Mouse (Mus musculus) layer of hippocampus, postnatal 14 days (tissue): ENCODE measurements around the gene Rflna. TPM values are rescaled to one million over a fixed set of nuclear protein-coding genes. Genes with fewer than 3 reads are reported as not detected.

Experiments
- DNase-seq, 2 experiments: peaks; one replicate each; pipeline ENCODE4 v3.0.0; 2021 to 2022; ENCODE audit warnings: low spot score in 2 of 2, mixed read lengths in 1 of 2
- long read RNA-seq, 2 experiments: library from polyadenylated mRNA; stranded (forward); transcript quantifications; one replicate each; pipeline ENCODE4 v2.0.0; 2021
- total RNA-seq, 2 experiments: library from RNA; stranded (reverse); gene quantifications; 2 replicates each; pipeline ENCODE4 v1.2.3; 2021

The Rflna gene
- total RNA-seq, result 1 to 10 TPM in 1 of 2 experiments, under 1 TPM in 1; 0.97 to 1.6 TPM
- long read RNA-seq, experiment 1, partial matches to known transcripts, result 0 of 1 reads
- long read RNA-seq, experiment 1, other reads (novel, unspliced or antisense), result 0 of 1 reads
- long read RNA-seq, experiment 2, partial matches to known transcripts, result 0 of 3 reads
- long read RNA-seq, experiment 2, other reads (novel, unspliced or antisense), result 0 of 3 reads

GRCm38 (mm10) chr5:125002969-125003872 is at the start of gene Rflna:
Gene Rflna (plus strand): TSS chr5:125003221.
- DNase-seq, result no peak

DNA sequence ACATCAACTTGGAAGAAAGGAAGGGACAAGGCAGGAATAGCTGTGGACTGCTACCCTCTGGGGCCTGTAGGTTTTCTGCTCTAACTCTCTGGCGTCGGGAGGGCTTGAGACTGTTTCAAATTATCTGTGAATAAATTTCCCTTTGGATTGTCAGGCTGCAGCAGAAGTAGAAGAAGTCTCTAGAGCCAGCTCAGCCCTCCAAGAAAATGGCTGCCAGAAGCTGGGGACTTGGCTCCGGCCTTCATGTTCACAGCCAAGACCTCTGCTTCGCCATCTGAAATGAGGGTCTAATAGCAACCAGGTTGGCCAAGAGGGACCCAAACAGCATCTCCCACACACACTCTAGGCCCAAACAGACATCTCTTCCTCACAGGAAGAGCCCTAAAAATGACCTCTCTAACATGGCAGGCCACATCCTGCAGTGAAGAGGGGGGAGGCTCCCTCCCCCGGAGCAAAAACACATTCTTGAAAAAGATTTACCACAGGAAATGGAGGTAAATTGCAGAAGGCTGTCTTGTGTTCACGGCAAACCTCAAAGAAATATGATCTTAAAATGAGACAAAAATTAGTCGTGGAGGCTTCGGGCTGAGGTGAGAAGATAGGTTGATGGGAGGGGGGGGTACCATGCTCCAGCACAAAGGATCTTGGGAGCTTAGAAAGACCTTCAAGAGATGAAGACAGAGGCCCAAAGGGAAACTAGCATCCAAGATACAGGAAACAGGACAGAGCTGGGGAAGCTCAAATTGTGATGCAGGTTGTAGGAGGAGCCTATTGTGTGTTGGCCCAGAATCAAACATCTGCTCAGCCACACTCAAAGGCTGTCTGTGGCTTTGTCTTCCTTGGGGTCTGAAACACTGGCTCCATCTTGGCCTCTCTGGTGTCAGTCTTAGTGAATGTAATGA is 48.4 kb upstream of the Rflna start:
- peak in 1 of 2 experiments; percentile 68 for DNase-seq

DNA sequence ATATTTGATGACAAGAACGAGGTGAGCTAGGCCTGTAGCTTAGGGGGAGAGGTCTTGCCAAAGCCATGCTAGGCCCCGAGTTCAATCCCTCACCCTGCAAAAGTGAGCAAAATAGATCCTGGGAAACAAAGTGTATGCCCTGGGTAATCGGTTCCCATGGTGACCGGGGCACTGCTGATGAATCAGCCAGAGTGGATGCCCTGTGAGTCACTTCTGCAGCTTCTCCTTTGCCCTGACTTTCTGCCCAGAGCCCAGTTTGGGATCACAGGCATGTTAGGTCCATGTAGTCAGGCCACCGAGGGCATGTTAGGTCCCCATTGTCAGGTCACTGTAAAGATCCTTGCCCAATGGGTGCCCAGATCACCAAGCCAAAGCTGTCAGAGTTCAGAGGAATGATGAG is 45.5 kb upstream of the Rflna start:
- no peak for DNase-seq

GRCm38 (mm10) chr5:124959099-124959498 is 43.9 kb upstream of the Rflna start:
- no peak for DNase-seq

- peak in 1 of 2 experiments; percentile 54 for DNase-seq
Measured at GRCm38 (mm10) chr5:124960131-124960901, 42.7 kb upstream of the Rflna start.

DNA sequence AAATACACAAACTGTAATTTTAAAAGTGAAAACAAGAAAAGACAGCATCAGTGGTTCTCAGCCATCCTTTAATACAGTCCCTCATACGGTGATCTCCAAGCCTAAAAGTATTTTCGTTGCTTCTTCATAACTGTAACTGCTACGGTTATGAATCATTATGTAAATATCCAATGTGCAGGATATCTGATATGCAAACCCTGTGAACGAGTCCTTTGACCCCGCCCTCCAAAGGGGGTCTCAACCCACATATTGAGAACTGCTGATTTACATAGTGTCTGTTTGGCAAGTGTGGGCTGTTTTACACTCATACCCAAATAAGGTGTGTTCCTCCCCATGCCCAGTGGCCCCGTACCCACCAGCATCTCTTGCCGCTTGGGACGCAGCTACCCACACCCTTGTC is 41.6 kb upstream of the Rflna start:
- no peak for DNase-seq

GRCm38 (mm10) chr5:124962761-124963160 is 40.3 kb upstream of the Rflna start:
- no peak for DNase-seq

GRCm38 (mm10) chr5:124963806-124964672 is 39.0 kb upstream of the Rflna start:
- peak; percentile 56 to 61 for DNase-seq

DNA sequence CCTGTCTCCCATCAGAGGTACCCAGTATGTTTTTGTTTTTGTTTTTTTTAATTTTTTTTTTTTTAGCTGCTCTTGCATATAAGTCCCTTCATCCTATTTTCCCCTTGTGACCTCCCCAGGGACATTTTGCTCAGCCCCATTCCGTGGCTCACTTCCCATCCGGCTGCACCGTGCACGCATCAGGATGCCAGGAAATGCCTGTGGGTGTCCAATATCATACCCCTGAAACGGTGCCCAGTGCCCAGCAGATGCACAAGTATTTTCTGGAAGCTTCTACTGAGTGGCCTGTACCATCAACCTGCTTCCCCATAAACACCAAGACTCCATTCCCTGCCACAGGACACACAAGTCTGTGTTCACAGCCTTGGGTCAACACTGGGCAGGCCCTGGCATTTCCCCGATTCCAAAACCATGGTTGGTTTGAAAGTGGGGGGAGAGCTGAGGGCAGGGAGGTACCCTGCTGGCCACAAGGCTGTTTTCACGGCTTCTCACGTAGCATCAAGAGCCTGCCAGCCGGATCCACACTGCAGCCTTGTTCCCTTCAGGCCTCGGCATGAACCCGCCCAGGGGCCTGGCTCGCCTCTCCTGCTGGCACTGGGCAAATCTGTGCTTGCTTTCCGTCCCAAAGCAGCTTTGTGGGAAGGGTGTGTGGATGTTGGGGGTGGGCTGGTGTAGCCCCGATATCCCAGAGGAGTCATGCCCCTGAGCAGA is 36.2 kb upstream of the Rflna start:
- DNase-seq, result peak; percentile 45 to 57

DNA sequence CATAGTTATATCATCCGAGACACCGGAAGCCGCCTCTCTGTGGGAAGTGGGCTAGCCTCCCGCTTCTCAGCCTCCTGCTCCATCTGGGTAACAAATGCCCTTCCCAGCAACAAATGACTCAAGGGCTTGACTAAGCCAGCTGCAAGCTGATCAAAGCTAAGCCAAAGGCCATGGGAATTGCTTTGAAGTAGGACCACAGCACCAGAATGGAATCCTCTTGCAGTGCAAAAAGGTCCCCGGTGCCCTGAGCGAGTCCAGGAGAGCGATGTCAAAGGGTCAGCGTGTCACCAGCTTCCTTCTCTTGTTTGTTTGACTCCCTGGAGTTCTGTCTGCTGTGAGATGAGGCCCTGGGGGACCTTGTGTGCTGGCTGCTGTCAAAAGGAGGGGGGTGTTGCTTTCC is 33.2 kb upstream of the Rflna start:
- no peak for DNase-seq

GRCm38 (mm10) chr5:124986222-124986621 is 16.8 kb upstream of the Rflna start:
- no peak for DNase-seq

DNA sequence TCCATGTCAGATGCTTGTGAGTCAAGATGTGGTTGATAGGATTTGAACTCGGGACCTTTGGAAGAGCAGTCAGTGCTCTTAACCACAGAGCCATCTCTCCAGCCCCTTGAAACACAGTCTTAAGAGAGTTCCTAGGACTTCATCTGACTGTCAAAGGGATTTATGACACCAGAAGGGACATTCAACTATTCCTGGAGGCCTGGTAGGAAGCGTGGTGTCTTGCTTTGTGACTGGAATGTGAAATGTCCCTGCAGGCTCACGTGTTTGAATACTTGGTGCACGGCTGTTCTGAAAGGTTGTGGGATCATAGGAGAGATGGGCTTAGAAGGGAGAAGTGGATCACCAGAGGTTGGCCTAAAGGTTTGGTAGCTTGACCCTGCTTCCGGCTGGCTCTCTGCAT is 16.4 kb upstream of the Rflna start:
- DNase-seq, result no peak

- DNase-seq, result no peak
Measured at GRCm38 (mm10) chr5:124989724-124990123, 13.3 kb upstream of the Rflna start.

GRCm38 (mm10) chr5:124992323-124992722 is 10.7 kb upstream of the Rflna start:
- DNase-seq, result no peak

DNA sequence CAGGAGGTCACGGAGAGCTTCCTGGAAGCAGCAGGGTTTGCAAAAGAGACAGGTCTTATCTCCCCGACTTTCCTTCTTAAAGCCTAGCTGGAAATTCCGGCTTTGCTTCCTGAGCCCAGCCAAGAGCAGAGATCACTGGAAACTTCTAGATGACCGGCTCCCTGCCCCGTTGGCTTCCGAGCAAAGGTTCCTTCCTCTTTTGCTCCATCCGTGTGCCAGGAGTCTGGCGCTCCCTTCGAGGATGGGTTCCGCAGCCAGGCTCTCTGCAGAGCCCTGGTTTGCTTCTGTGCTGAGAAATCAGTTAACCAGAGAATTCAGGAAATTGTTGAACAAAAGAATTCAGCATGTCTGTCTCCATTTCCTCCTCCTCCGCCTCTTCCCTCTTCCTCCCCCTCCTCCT is 10.1 kb upstream of the Rflna start:
- no peak for DNase-seq

GRCm38 (mm10) chr5:124996816-124997215 is 6.2 kb upstream of the Rflna start:
- DNase-seq, result peak in 1 of 2 experiments; percentile 54

DNA sequence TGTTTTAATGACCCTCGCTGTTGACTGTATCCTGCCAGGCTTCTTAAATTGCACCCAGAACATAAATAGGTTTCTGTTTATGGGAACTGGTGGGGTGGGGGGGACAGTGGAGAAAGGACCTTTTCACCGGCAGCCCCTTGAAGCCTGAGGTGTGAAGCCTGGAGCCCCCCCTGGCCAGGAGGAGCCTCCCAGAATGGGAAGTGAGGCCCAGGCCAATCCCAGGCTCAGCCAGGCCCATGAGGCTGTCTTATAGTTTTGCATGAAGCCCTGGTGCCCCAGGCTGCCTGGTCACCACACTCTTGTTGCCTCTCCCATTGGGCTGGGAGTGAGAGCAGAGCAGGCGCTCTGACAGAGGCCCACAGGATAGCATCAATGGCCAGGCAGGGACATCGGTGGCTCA is 5.1 kb upstream of the Rflna start:
- DNase-seq, result no peak

DNA sequence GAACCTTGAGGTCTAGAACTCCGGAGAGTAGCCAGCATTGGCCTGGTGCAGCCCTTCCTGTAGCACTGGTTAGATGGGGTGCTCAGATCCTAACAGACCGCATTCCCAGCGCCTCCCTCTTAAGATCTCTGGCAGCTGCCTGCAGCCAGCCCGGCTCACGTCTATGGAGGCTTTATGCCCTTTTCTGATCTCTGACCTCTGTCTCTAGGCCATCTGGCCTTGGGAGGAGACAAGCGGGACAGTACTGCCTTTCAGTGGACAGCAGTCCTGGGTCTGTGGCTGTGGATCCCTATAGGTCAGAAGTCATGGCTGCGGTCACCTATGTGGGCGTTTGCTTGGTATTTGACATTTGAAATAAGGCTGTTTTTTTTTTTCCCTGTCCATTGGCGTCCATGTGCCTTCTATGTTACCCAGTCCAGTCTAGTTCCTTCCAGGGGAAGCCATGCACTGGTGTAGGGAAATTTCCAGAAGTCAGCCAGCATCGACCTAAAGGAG is 2.2 kb upstream of the Rflna start:
- no peak for DNase-seq

DNA sequence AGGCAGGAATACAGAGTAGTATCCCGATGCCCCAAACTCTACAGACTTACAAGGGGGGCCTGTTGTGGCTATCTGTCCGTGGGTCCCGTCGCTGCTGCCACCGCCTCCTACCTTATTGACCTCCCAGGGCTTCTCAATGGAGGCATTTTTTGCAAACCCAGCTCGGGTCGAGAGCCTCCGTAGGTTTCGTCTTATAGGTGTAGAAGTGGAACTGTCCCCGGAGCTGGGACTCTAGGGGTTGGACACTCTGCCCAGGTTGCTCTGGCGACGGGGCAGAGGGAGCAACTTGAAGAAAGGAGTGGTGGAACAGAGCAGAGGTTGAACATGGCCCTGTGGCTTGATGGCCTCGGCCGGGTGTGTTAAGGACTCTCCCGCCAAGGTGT is 843 bp downstream of the Rflna start:
- DNase-seq, result no peak
